Mouse (Mus musculus) heart, adult 18-20 months (tissue): ENCODE measurements around the gene Atf1. TPM values are rescaled to one million over a fixed set of nuclear protein-coding genes. Genes with fewer than 3 reads are reported as not detected.

ENCODE experiments used
- DNase-seq, 2 experiments: peaks; one replicate each; pipeline ENCODE4 v3.0.0; 2021 to 2022; ENCODE audit warnings: mixed read lengths in 1 of 2
- total RNA-seq, 2 experiments: library from RNA; stranded (reverse); gene quantifications; 2 replicates each; pipeline ENCODE4 v1.2.3; 2021

The Atf1 gene
- total RNA-seq, 2 experiments from 2014 or later, result 52.5 to 53.5 TPM

GRCm38 (mm10) chr15:100215092-100215491 is 12.5 kb upstream of the Atf1 start:
- no peak for DNase-seq

- no peak for DNase-seq
These were observed 11.4 kb upstream of the Atf1 start for GRCm38 (mm10) chr15:100216173-100216572.

- DNase-seq, result no peak
These were observed 9.6 kb upstream of the Atf1 start for GRCm38 (mm10) chr15:100218018-100218417.

GRCm38 (mm10) chr15:100219396-100219795 is 8.2 kb upstream of the Atf1 start:
- no peak for DNase-seq

GRCm38 (mm10) chr15:100220916-100221315 is 6.7 kb upstream of the Atf1 start:
- no peak for DNase-seq

GRCm38 (mm10) chr15:100225381-100225780 is 2.2 kb upstream of the Atf1 start:
- no peak for DNase-seq

GRCm38 (mm10) chr15:100225891-100226290 is 1.7 kb upstream of the Atf1 start:
- DNase-seq, result peak; percentile 23 to 25

GRCm38 (mm10) chr15:100227031-100227662 is 472 bp upstream of the Atf1 start:
- peak; percentile 63 to 76 for DNase-seq

GRCm38 (mm10) chr15:100228535-100229336 is 1.1 kb downstream of the Atf1 start:
- peak in 1 of 2 experiments; percentile 30 for DNase-seq

GRCm38 (mm10) chr15:100230655-100231054 is 3.0 kb downstream of the Atf1 start:
- DNase-seq, result no peak

- DNase-seq, result no peak
These were observed 4.3 kb downstream of the Atf1 start for GRCm38 (mm10) chr15:100231616-100232525.

- DNase-seq, result no peak
These were observed 7.8 kb downstream of the Atf1 start for GRCm38 (mm10) chr15:100235208-100235965.

- DNase-seq, result no peak
These were observed 9.3 kb downstream of the Atf1 start for GRCm38 (mm10) chr15:100236952-100237351.

GRCm38 (mm10) chr15:100241780-100242179 is 14.2 kb downstream of the Atf1 start:
- no peak for DNase-seq

GRCm38 (mm10) chr15:100245951-100246350 is 18.3 kb downstream of the Atf1 start:
- DNase-seq, result no peak

GRCm38 (mm10) chr15:100247296-100247695 is 19.7 kb downstream of the Atf1 start:
- DNase-seq, result no peak

GRCm38 (mm10) chr15:100248665-100249433 is 21.2 kb downstream of the Atf1 start:
- DNase-seq, result no peak

- DNase-seq, result no peak
These were observed 23.6 kb downstream of the Atf1 start for GRCm38 (mm10) chr15:100251153-100251780.

- no peak for DNase-seq
These were observed 28.8 kb downstream of the Atf1 start for GRCm38 (mm10) chr15:100256386-100256785.

- no peak for DNase-seq
These were observed 29.7 kb downstream of the Atf1 start for GRCm38 (mm10) chr15:100257305-100257704.
